Mouse (Mus musculus) forebrain, embryonic 13.5 days (tissue): Measurements from ENCODE around the gene Sema3e. TPM values are rescaled to one million over a fixed set of nuclear protein-coding genes. Genes with fewer than 3 reads are reported as not detected.
A peak's percentile ranks its signal among the peaks of the same experiment; 100 is the strongest.

ENCODE experiments used
- ATAC-seq: fragments of 200-750 bp; cut with Nextera tagmentation; 2 replicates; pipeline ENCODE4 v1.8.0; 2017
- H3K27ac ChIP-seq: fragments of 300-500 bp; sonication (generic); 2 replicates; pipeline ENCODE4 v1.5.1; 2015; ENCODE audit warnings: inconsistent platforms, mild to moderate bottlenecking, moderate library complexity
- H3K27me3 ChIP-seq: fragments of 300-500 bp; sonication (generic); 2 replicates; pipeline ENCODE4 v1.6.1; 2015; ENCODE audit warnings: mild to moderate bottlenecking, inconsistent platforms
- H3K36me3 ChIP-seq: fragments of 300-500 bp; sonication (generic); 2 replicates; pipeline ENCODE4 v1.6.1; 2015; ENCODE audit warnings: mild to moderate bottlenecking, inconsistent platforms; ENCODE audit not compliant: poor library complexity, severe bottlenecking
- H3K4me1 ChIP-seq: fragments of 300-500 bp; sonication (generic); 2 replicates; pipeline ENCODE4 v1.6.1; 2015; ENCODE audit warnings: inconsistent platforms
- H3K4me2 ChIP-seq: fragments of 300-500 bp; sonication (generic); 2 replicates; pipeline ENCODE4 v1.6.1; 2015; ENCODE audit warnings: inconsistent platforms, mild to moderate bottlenecking, moderate library complexity
- H3K4me3 ChIP-seq: fragments of 300-500 bp; sonication (generic); 2 replicates; pipeline ENCODE4 v1.5.1; 2015; ENCODE audit warnings: mild to moderate bottlenecking, inconsistent platforms
- H3K9ac ChIP-seq: fragments of 300-500 bp; sonication (generic); 2 replicates; pipeline ENCODE4 v1.6.1; 2015; ENCODE audit warnings: mild to moderate bottlenecking, inconsistent platforms
- H3K9me3 ChIP-seq: fragments of 300-500 bp; sonication (generic); replicated peaks from 2 replicates; pipeline ENCODE4 v1.6.1; 2016; ENCODE audit warnings: inconsistent platforms
- WGBS: fragments of 180-500 bp; shearing (Covaris S2); methylation state at CpG from one replicate; pipeline ENCODE4 v1.1.7; 2015; 5-methylcytosine and 5-hydroxymethylcytosine counted together
- polyA plus RNA-seq: library from polyadenylated mRNA; unstranded; fragments of >200 nt; fragmentation: Nextera tagmentation; extraction: Ambion mirVana; gene quantifications from 2 replicates; pipeline ENCODE4 v1.2.1, GENCODE M21; 2015

The Sema3e gene
- polyA plus RNA-seq, 1 experiment from 2014 or later = 1.1 TPM

- Histone ChIP-seq H3K9ac (no peak overlapping the region), H3K9me3 (no peaks in the 10 kb centered on the region), H3K4me2 (no peak overlapping the region), H3K36me3 (no peaks in the 10 kb centered on the region), H3K27ac (no peak overlapping the region), H3K4me1 (no peaks in the 10 kb centered on the region), H3K4me3 (no peak overlapping the region), H3K27me3 (no peaks in the 10 kb centered on the region)
- WGBS = 51% methylated on average over 8 of the region's 8 CpGs
- ATAC-seq = peak; percentile 6; the same call in 1 of the 2 replicates
Observed at GRCm38 (mm10) chr5:14252583-14252982, 227.5 kb downstream of the Sema3e start.

- Histone ChIP-seq H3K9me3 (no peaks in the 10 kb centered on the region), H3K27me3 (no peaks in the 10 kb centered on the region), H3K9ac (no peak overlapping the region), H3K4me2 (no peak overlapping the region), H3K27ac (no peak overlapping the region), H3K4me1 (no peaks in the 10 kb centered on the region), H3K4me3 (no peak overlapping the region), H3K36me3 (no peaks in the 10 kb centered on the region)
- ATAC-seq = 0 out of 2 replicates have a peak, but pooled peaks have one; percentile 21
- 76% methylated on average over 1 of the region's 1 CpGs for WGBS
Observed at GRCm38 (mm10) chr5:14253328-14253727, 228.3 kb downstream of the Sema3e start.

GRCm38 (mm10) chr5:14260156-14260555 is 235.1 kb downstream of the Sema3e start:
- 0 out of 2 replicates have a peak, but pooled peaks cover 3% of the 10 kb centered on the region for H3K9me3 ChIP-seq

GRCm38 (mm10) chr5:14267400-14267799 is 242.3 kb downstream of the Sema3e start:
- Histone ChIP-seq H3K9me3 (no peaks in the 10 kb centered on the region), H3K4me3 (no peak overlapping the region), H3K36me3 (no peaks in the 10 kb centered on the region), H3K27ac (no peak overlapping the region), H3K27me3 (no peaks in the 10 kb centered on the region), H3K4me1 (no peaks in the 10 kb centered on the region), H3K9ac (no peak overlapping the region), H3K4me2 (no peak overlapping the region)
- 69% methylated on average over 2 of the region's 2 CpGs for WGBS
- ATAC-seq = no peak

More at GRCm38 (mm10) chr5:14260156-14260555, 235.1 kb downstream of the Sema3e start:
- Histone ChIP-seq H3K4me2 (no peak overlapping the region), H3K4me1 (no peaks in the 10 kb centered on the region), H3K36me3 (no peaks in the 10 kb centered on the region), H3K4me3 (no peak overlapping the region), H3K27ac (no peak overlapping the region), H3K9ac (no peak overlapping the region), H3K27me3 (no peaks in the 10 kb centered on the region)
- ATAC-seq = no peak
- 94% methylated on average over 4 of the region's 4 CpGs for WGBS

Other genes starting within 250 kb of the Sema3e start
- gene Speer3, start 233.7 kb upstream of the Sema3e start, polyA plus RNA-seq = not detected in 2 replicates